Mouse (Mus musculus) MEL (cell line): ENCODE results near the gene Nubp2. TPM values are rescaled to one million over a fixed set of nuclear protein-coding genes. Genes with fewer than 3 reads are reported as not detected.

Experiments
- DNase-seq: peaks from one replicate; pipeline ENCODE4 v3.0.0; 2011; ENCODE audit warnings: low read depth, low spot score
- H3K27ac ChIP-seq: 2 replicates; pipeline ENCODE4 v1.5.1; 2012; ENCODE audit warnings: low read depth, mild to moderate bottlenecking, control low read depth, low read length, moderate library complexity; ENCODE audit not compliant: control insufficient read depth
- H3K27me3 ChIP-seq, 2 experiments: fragments of 150-350 bp in 1 of 2; sonication (generic) in 1 of 2; 2 replicates each; pipeline ENCODE4 v1.6.1; 2012; ENCODE audit warnings: low read length in 2 of 2, mild to moderate bottlenecking in 2 of 2, improper control_type of control experiment in 1 of 2, moderate library complexity in 1 of 2; ENCODE audit not compliant: insufficient read depth in 2 of 2, control insufficient read depth in 1 of 2
- H3K36me3 ChIP-seq, 2 experiments: 2 replicates each; pipeline ENCODE4 v1.6.1; 2012 to 2014; ENCODE audit warnings: low read length in 2 of 2, improper control_type of control experiment in 1 of 2, inconsistent platforms in 1 of 2, mild to moderate bottlenecking in 1 of 2; ENCODE audit not compliant: insufficient read depth in 2 of 2, control insufficient read depth in 1 of 2
- H3K4me1 ChIP-seq, 2 experiments: fragments of 150-350 bp in 1 of 2; sonication (generic) in 1 of 2; 2 replicates each; pipeline ENCODE4 v1.6.1; 2012; ENCODE audit warnings: low read length in 2 of 2, improper control_type of control experiment in 1 of 2, mild to moderate bottlenecking in 1 of 2; ENCODE audit not compliant: insufficient read depth in 2 of 2, control insufficient read depth in 1 of 2
- H3K4me3 ChIP-seq, 2 experiments: fragments of 150-350 bp in 1 of 2; sonication (generic) in 1 of 2; 2 replicates each; pipeline ENCODE4 v1.5.1; 2012; ENCODE audit warnings: low read depth in 2 of 2, low read length in 2 of 2, mild to moderate bottlenecking in 2 of 2, moderate library complexity in 2 of 2, control low read depth in 1 of 2, improper control_type of control experiment in 1 of 2; ENCODE audit not compliant: control insufficient read depth in 1 of 2, insufficient read depth in 1 of 2
- H3K79me2 ChIP-seq: 2 replicates; pipeline ENCODE4 v1.6.1; 2012; ENCODE audit warnings: mild to moderate bottlenecking, low read length, moderate library complexity; ENCODE audit not compliant: control insufficient read depth, poor library complexity, insufficient read depth
- H3K9ac ChIP-seq: 2 replicates; pipeline ENCODE4 v1.6.1; 2012; ENCODE audit warnings: low read depth, mild to moderate bottlenecking, control low read depth, low read length, moderate library complexity; ENCODE audit not compliant: control insufficient read depth, poor library complexity, severe bottlenecking
- H3K9me3 ChIP-seq: fragments of 150-350 bp; sonication (generic); replicated peaks from 2 replicates; pipeline ENCODE4 v1.6.1; 2012; ENCODE audit warnings: mild to moderate bottlenecking, low read length, improper control_type of control experiment, moderate library complexity; ENCODE audit not compliant: insufficient read depth
- CHD2 ChIP-seq: IDR thresholded peaks from 2 replicates; pipeline ENCODE4 v1.6.1; 2011; ENCODE audit warnings: low read length, improper control_type of control experiment
- ELF1 ChIP-seq: IDR thresholded peaks from 2 replicates; pipeline ENCODE4 v1.6.1; 2014; ENCODE audit warnings: low read depth, mild to moderate bottlenecking, inconsistent platforms, low read length, improper control_type of control experiment, moderate library complexity
- ETS1 ChIP-seq: IDR thresholded peaks from 2 replicates; pipeline ENCODE4 v1.6.1; 2012; ENCODE audit warnings: low read depth, mild to moderate bottlenecking, inconsistent platforms, low read length, improper control_type of control experiment, moderate library complexity
- HCFC1 ChIP-seq: IDR thresholded peaks from 2 replicates; pipeline ENCODE4 v1.6.1; 2012; ENCODE audit warnings: low read depth, mild to moderate bottlenecking, inconsistent platforms, low read length, improper control_type of control experiment, moderate library complexity
- JUND ChIP-seq: IDR thresholded peaks from 2 replicates; pipeline ENCODE4 v1.6.1; 2011; ENCODE audit warnings: low read depth, mild to moderate bottlenecking, improper control_type of control experiment, low read length
- KAT2A ChIP-seq: conservative IDR thresholded peaks from 2 replicates; pipeline ENCODE4 v1.6.1; 2012; ENCODE audit warnings: low read depth, low read length, improper control_type of control experiment, inconsistent platforms
- MXI1 ChIP-seq: IDR thresholded peaks from 2 replicates; pipeline ENCODE4 v1.6.1; 2011; ENCODE audit warnings: mild to moderate bottlenecking, low read depth, low read length, improper control_type of control experiment
- MYB ChIP-seq: IDR thresholded peaks from 2 replicates; pipeline ENCODE4 v1.6.1; 2011; ENCODE audit warnings: mild to moderate bottlenecking, low read depth, low read length, improper control_type of control experiment
- MYC ChIP-seq: IDR thresholded peaks from 2 replicates; pipeline ENCODE4 v1.6.1; 2011; ENCODE audit warnings: low read depth, mild to moderate bottlenecking, low read length, improper control_type of control experiment, moderate library complexity
- NRF1 ChIP-seq: IDR thresholded peaks from 2 replicates; pipeline ENCODE4 v1.6.1; 2014; ENCODE audit warnings: low read depth, mild to moderate bottlenecking, inconsistent platforms, low read length, improper control_type of control experiment, moderate library complexity; ENCODE audit not compliant: poor library complexity, insufficient read depth, severe bottlenecking
- RAD21 ChIP-seq: IDR thresholded peaks from 2 replicates; pipeline ENCODE4 v1.6.1; 2011; ENCODE audit warnings: mild to moderate bottlenecking, low read depth, low read length, improper control_type of control experiment
- RCOR1 ChIP-seq: IDR thresholded peaks from 2 replicates; pipeline ENCODE4 v1.6.1; 2012; ENCODE audit warnings: low read depth, mild to moderate bottlenecking, inconsistent platforms, low read length, improper control_type of control experiment
- TBP ChIP-seq: IDR thresholded peaks from 2 replicates; pipeline ENCODE4 v1.8.0; 2011; ENCODE audit warnings: low read depth, low read length, improper control_type of control experiment
- TCF12 ChIP-seq: IDR thresholded peaks from 2 replicates; pipeline ENCODE4 v1.6.1; 2014; ENCODE audit warnings: low read depth, mild to moderate bottlenecking, inconsistent platforms, low read length, improper control_type of control experiment, moderate library complexity
- UBTF ChIP-seq: IDR thresholded peaks from 2 replicates; pipeline ENCODE4 v1.6.1; 2012; ENCODE audit warnings: low read depth, mild to moderate bottlenecking, inconsistent platforms, low read length, improper control_type of control experiment, moderate library complexity, borderline replicate concordance; ENCODE audit not compliant: insufficient read depth
- USF2 ChIP-seq, 2 experiments: IDR thresholded peaks; 2 replicates each; pipeline ENCODE4 v1.6.1; 2011 to 2012; ENCODE audit warnings: improper control_type of control experiment in 2 of 2, low read length in 2 of 2, borderline replicate concordance in 1 of 2, inconsistent platforms in 1 of 2, low read depth in 1 of 2, mild to moderate bottlenecking in 1 of 2; ENCODE audit not compliant: insufficient read depth in 1 of 2
- ZKSCAN1 ChIP-seq: IDR thresholded peaks from 2 replicates; pipeline ENCODE4 v1.6.1; 2012; ENCODE audit warnings: low read depth, mild to moderate bottlenecking, inconsistent platforms, low read length, improper control_type of control experiment, moderate library complexity
- ZMIZ1 ChIP-seq: IDR thresholded peaks from 2 replicates; pipeline ENCODE4 v1.6.1; 2012; ENCODE audit warnings: low read depth, mild to moderate bottlenecking, inconsistent platforms, low read length, improper control_type of control experiment, moderate library complexity
- ZNF384 ChIP-seq: IDR thresholded peaks from 2 replicates; pipeline ENCODE4 v1.6.1; 2012; ENCODE audit warnings: low read depth, mild to moderate bottlenecking, inconsistent platforms, low read length, improper control_type of control experiment
- polyA plus RNA-seq, 2 experiments: library from polyadenylated mRNA; stranded (reverse) in 1 of 2; unstranded in 1 of 2; fragments of >175 nt in 1 of 2; fragments of >200 nt in 1 of 2; gene quantifications; 2 replicates each; pipeline versions ENCODE4 v1.2.1 to v1.2.4; 2012; ENCODE audit warnings: low replicate concordance in 2 of 2, low read depth in 1 of 2; ENCODE audit not compliant: insufficient read length in 2 of 2, insufficient read depth in 1 of 2, missing spikeins in 1 of 2
- total RNA-seq: library from RNA; depleted of rRNA; stranded (reverse); fragments of 300-350 nt; gene quantifications from 2 replicates; pipeline ENCODE4 v1.2.3, GENCODE M21; 2012

The Nubp2 gene
- total and polyA plus RNA-seq, 3 experiments: 141 to 191 TPM; not detected in 1

GRCm38 (mm10) chr17:24929506-24929905, 43.4 kb upstream of the Nubp2 start:
- TF ChIP-seq HCFC1 (no peak), TBP (no peak), ZNF384 (no peak), CHD2 (no peak), ZMIZ1 (no peak), USF2 (IDR thresholded peaks at IDR 0.05; ENCODE audit: borderline replicate concordance in 1 of 2, insufficient read depth in 1 of 2, low read depth in 1 of 2, low read length in 2 of 2) (no peak), ZKSCAN1 (no peak), NRF1 (no peak), MYC (no peak), KAT2A (no peak), ELF1 (no peak)
- Histone ChIP-seq H3K4me1 (peaks cover 0 to 4% of the 10 kb centered on the region in 2 experiments), H3K36me3 (peaks cover 0 to 7% of the 10 kb centered on the region in 2 experiments), H3K4me3 (no peak overlapping the region), H3K27me3 (no peaks in the 10 kb centered on the region), H3K9me3 (no peaks in the 10 kb centered on the region), H3K27ac (no peak overlapping the region), H3K9ac (no peak overlapping the region), H3K79me2 (peaks cover 14% of the 10 kb centered on the region)
- no peak for DNase-seq

GRCm38 (mm10) chr17:24923246-24923645, 37.1 kb upstream of the Nubp2 start:
- Histone ChIP-seq H3K9ac (no peak overlapping the region), H3K79me2 (no peaks in the 10 kb centered on the region), H3K4me3 (no peak overlapping the region), H3K36me3 (peaks cover 0 to 4% of the 10 kb centered on the region in 2 experiments; a peak in 2 of 4 replicates), H3K9me3 (no peaks in the 10 kb centered on the region), H3K4me1 (no peaks in the 10 kb centered on the region), H3K27ac (no peak overlapping the region), H3K27me3 (no peaks in the 10 kb centered on the region)
- no peak for TF ChIP-seq JUND
- TF ChIP-seq MXI1: no peak
- no peak for TF ChIP-seq KAT2A
- TF ChIP-seq UBTF: no peak
- TF ChIP-seq RAD21: no peak
- TF ChIP-seq ETS1: no peak
- TF ChIP-seq TCF12: no peak
- TF ChIP-seq MYB: no peak
- TF ChIP-seq RCOR1: no peak
- DNase-seq: no peak
